24 mouse cellular contexts compared by ENCODE assay signal in the genomic region with DNA sequence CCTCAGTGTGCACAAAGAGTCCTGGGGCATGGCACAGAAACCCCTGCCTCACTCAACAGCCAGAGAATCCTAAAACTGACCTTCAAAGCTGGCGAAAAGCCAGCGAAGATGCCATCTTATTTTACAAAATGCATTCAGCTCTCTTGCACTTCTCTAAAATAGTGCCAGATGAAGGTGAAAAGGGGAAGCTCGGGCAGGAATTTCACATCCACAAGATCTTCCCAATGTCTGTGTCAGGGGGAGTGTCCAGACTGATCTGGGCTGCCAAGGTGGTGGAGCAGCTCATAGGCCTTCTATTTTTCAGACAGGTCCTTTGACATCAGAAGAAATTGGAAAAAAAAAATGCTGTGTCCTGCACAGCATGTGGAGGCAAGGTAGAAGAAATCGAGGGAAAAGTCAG.
"Had no signal": no experiment of that assay in that cellular context is flagged by ENCODE, and none has a peak within 500 bp of the region (broad histone marks: within the 10 kb centered on the region; RNA-seq: fewer than 3 reads in every experiment).

No protein-coding gene starts in this region.

- H3K4me3 ChIP-seq: heart, embryonic 10.5 days; heart, embryonic 12.5 days; hindbrain, embryonic 10.5 days; hindbrain, embryonic 12.5 days; intestine, embryonic 15.5 days; limb, embryonic 13.5 days; limb, embryonic 15.5 days; liver, embryonic 12.5 days had no signal

- H3K9me3 ChIP-seq: heart, embryonic 10.5 days; heart, embryonic 12.5 days; hindbrain, embryonic 10.5 days; hindbrain, embryonic 12.5 days; intestine, embryonic 15.5 days; limb, embryonic 13.5 days; limb, embryonic 15.5 days; liver, embryonic 12.5 days had no signal

- H3K36me3 ChIP-seq: heart, embryonic 10.5 days; heart, embryonic 12.5 days; hindbrain, embryonic 10.5 days; hindbrain, embryonic 12.5 days; intestine, embryonic 15.5 days; limb, embryonic 13.5 days; limb, embryonic 15.5 days; liver, embryonic 12.5 days had no signal

- DNase-seq: forebrain, postnatal 0 days; gastrocnemius, postnatal 14 days; gastrocnemius, postnatal 36 days; heart, adult 18-20 months; heart, postnatal 10 days; heart, postnatal 4 days; kidney, adult 18-20 months; kidney, adult 8-10 months; kidney, postnatal 10 days; kidney, postnatal 25 days; kidney, postnatal 4 days; layer of hippocampus, adult 9-11 months; layer of hippocampus, postnatal 36 days; left cerebral cortex, postnatal 4 days had no signal

- H3K4me2 ChIP-seq: heart, embryonic 12.5 days; hindbrain, embryonic 12.5 days; intestine, embryonic 15.5 days; limb, embryonic 13.5 days; limb, embryonic 15.5 days; liver, embryonic 12.5 days had no signal

- H3K27ac ChIP-seq: heart, embryonic 10.5 days; hindbrain, embryonic 10.5 days; hindbrain, embryonic 12.5 days; intestine, embryonic 15.5 days; limb, embryonic 13.5 days; limb, embryonic 15.5 days; liver, embryonic 12.5 days had no signal

- H3K27me3 ChIP-seq: heart, embryonic 12.5 days; hindbrain, embryonic 12.5 days; intestine, embryonic 15.5 days; limb, embryonic 13.5 days; limb, embryonic 15.5 days; liver, embryonic 12.5 days had no signal

- H3K4me1 ChIP-seq: heart, embryonic 10.5 days; heart, embryonic 12.5 days; hindbrain, embryonic 10.5 days; intestine, embryonic 15.5 days; limb, embryonic 13.5 days; limb, embryonic 15.5 days; liver, embryonic 12.5 days had no signal

- ATAC-seq: forebrain, postnatal 0 days; inflammation-experienced regulatory T-cells, adult 6 months; intestine, embryonic 15.5 days; intestine, postnatal 0 days; liver, embryonic 12.5 days had no signal

- H3K9ac ChIP-seq: forebrain, postnatal 0 days; heart, embryonic 12.5 days; hindbrain, embryonic 12.5 days; intestine, embryonic 15.5 days; limb, embryonic 13.5 days; limb, embryonic 15.5 days; liver, embryonic 12.5 days had no signal
